Mouse (Mus musculus): Measurements from ENCODE around the gene Grb10.

The Grb10 gene

DNA sequence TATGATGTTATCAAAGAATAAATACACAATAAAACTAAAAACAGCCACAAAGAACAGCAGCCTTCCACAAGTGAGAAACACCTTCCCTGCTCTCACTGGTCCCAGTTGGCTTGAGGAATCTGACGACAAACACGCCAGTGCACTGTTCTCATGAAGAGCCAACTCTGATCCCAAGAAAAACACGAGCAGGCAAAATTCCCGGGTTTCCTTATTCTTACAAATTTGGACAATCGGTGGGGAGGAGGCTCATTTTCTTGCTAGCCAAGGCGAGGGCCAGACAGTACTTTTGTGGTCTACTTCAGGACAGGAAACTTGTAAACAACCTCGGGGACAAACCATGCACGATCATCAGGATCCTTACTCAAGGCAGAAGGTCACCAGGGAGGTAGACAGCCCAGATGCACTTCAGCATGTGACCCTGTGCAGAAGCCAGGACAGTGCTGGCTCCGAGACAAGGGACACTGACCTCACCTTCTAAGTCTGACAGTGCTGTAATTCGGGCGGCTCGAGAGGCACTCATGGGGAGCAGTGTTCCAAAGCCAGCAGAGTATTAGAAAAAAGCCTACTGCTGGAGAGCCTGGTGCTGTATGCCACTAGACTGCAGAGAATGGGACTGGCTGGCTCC lies 72.9 kb downstream of the Grb10 start:
- DNase-seq, result peak; percentile 36

DNA sequence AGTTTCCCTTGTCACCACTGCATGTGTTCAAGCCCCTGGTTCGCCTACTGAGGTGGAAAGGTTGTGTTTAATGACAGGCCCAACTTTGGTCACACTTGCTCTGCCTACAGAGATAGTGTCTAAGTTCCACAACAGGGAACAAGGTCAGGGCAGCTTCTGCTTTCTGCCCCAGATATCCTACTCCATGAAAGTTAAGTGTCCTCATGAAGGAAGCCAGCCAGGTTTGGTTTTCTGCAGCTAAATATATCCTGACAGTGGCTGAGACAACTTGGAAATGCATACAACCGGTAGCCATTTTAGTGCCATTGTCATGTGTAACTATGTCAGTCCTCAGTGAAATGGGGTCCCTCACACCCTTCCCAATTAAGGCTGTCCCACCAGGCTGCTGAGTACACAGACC lies 73.8 kb downstream of the Grb10 start:
- no peak for DNase-seq

DNA sequence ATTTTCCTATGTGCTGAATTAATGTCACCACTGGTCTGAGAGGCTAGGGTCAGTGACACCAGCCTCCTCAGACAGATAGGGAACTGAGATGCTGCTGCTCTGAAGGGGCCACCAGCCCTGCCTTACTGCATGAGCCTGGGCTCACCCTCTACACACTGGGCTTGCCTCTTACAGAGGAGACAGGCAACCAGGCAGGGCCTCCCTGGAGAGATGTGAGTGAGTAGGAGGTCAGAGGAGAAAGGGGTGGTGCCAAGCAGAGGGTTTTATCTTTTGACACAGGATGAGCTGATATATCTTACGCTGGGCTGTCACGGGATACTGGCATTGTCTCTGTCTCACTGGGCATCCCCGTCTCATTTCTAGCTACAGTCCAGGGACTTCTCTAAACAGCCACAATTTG lies 74.9 kb downstream of the Grb10 start:
- no peak for DNase-seq

DNA sequence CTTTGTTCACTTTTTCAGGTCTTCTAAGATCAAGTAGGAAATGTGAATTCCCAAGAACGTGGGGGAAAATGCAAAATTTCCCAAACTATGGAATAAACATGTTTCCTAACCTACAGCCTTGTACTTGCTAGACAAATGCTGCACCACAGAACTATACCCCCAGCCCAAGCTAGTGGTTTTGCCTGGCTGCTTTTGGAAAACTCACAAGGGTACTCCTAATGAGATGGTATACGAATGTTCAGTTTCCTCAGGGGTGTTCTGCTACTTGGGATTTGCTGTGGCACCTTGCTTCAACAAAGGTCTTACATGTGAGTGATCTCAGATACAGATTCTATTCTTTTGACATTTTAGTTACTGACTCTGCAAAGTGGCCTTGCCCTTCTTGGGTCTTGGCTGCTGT lies 75.4 kb downstream of the Grb10 start:
- no peak for DNase-seq

DNA sequence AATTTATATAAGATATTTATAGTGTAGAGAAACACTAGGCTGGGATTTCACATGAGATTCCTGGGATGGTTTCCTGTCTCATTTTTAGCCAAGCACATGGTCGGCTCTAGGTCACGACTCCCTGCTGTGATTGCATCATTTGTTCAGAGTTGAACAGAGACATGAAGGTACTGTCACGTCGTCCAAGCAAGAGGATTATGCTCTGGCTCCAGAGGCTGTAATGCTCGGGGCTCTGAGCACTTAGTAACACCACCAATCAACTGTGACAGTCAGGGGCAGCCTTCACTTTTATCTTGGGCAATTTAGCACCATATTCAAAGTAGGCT lies 75.9 kb downstream of the Grb10 start:
- DNase-seq, result no peak

DNA sequence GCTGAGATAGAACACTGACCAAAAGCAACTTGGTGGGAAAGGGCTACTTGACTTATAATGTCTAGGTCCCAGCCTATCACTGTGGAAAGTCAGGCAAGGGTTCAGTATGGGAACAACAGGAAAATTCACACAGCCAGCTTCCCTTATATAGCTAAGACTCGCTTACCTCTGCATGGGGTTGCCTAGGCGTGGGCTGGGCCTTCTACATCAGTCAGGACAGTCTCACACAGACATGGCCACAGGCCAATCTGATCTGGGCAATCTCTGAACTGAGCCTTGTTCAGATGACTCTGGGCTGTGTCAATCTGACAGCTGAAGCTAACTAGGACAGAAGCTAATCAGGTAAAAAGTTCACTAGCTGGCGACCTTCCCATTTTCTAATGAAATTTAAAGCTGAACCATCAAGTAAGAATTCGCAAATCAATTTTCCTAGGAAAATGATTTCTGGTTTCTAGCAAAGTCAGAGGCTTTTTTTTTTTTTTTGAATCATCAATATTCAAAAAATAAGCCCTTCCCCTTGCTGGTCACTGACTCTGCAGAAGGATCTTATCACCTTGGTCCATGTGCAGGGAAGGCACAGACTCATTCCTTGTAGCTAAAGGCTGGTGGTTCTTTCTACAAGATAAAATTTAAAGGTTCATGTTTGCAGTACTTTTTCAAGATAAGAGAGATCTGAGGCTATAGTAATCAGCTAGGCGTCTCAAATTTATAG lies 76.4 kb downstream of the Grb10 start:
- no peak for DNase-seq

DNA sequence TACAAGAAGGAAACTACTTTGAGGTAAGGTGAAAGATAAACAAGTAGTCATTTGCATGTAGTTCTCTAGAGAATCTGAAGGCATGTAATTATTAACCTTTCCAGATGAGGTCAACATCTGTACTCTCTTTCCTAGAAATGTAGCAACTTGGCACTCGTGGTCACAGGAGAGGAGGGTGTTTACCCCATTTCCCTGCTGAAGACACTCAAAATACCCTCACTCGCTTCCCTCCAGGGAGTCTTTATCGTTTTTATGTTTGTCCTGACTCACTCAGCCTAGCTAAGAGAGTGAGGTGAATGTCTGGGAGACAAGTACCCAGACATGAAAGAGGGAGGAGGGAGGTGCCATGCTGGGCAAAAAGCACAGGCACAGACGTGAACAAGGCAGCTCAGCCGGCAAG lies 77.6 kb downstream of the Grb10 start:
- no peak for DNase-seq

DNA sequence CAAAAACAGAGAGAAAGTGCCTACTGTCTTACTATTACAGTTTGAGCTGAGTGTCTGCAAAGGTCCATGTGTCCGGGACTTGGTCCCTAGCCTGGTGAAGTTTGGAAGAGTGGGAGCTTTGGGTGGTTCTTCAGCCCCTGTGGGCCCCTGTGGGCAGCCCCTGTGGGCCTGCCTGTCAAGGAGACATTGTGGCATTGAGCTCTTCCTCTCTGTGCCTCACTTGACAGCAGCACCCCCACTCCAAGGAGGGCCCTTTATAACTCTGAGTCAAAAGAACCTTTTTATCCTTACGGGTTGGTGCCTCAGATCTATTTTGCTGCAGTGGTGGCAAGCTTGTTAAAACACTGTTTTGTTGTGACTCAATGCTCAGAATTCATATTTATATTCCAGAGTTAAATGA lies 78.3 kb downstream of the Grb10 start:
- DNase-seq, result no peak

DNA sequence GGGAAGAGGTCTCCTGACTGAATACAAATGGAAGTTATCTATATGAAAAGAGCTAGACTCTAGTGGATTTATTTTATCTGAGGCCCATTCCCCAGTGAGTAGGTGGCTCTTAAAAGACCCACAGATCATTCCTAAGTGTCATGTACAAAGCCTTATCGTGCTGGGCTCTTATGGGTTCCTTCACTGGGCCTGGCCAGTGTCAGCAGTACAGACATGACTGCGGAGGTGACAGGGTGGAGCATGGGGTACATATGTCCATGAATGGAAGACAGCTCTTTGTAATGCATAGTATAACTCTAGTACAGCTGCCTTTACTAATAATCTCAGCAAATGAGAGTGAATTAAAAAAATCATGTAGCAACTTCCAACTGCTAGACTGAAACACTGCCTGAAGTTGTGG lies 80.0 kb downstream of the Grb10 start:
- DNase-seq, result no peak

DNA sequence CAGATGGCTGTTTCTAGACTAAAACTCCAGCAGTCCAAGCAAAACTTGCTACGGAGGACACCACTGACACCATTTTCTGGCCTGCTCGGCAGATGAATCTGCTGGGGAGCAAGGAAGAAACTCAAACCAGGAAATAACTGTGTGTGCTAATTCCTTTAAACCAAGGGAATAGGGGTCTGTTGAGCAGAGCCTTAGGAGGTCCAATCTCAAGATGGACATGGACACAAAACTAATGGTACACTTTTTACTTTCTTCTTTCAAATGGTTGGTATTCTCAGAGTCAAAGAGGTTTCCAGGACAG lies 80.5 kb downstream of the Grb10 start:
- no peak for DNase-seq

DNA sequence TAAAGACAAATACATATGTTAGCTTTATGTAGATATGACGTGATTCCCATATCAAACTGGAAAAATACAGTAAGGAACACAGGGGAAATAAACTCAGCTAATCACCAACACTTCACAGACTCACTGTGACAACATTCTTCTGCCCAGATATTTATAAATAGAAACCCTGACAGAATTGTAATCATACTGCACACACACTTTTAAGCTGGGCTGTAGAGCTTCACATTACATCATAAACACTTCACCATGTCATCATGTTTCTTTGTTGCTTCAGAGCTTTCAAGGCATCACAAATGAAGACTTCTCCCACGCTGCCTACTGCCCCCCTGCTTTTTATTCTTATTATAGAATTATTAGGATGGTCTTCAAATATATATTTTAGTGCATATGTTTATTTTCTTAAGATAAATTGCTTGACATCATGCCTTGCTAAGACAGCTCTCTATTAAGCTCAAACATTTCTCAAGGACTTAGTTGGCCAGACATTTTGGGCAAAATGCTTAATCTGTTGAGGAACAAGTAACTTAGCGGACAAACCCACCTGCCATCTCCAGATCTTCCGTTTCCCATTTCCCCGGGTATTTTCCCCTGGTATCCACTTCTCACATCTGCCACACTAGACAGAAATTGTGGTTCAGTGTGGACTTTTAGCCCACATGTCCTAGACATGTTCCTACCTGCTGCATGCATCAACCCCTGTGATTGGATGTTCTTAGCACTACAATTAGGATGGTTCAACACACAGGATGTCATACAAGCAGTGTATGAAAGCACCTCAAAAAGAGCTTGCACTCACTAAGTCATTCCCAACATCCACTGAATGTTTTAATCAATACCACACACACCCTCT lies 81.0 kb downstream of the Grb10 start:
- DNase-seq, result no peak

DNA sequence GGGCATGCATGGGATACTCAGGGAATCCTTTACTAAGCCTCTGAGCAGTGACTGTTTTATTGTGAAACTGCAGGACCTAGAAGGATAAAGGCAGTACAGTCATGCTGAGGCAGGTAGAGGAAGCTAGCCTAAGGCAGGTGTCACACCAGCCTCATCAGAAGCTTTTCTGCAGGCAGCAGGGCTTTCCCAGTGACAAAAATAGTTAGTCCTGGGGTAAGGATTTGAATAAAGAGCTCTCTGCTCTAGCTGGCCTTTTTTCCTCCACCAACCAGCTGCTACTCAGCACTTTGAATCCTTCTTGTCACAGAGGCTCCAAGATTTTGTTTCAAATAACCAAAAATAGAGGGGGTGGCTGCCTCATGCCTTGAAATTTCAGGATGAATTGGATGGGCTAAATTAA lies 82.7 kb downstream of the Grb10 start:
- DNase-seq, result no peak

DNA sequence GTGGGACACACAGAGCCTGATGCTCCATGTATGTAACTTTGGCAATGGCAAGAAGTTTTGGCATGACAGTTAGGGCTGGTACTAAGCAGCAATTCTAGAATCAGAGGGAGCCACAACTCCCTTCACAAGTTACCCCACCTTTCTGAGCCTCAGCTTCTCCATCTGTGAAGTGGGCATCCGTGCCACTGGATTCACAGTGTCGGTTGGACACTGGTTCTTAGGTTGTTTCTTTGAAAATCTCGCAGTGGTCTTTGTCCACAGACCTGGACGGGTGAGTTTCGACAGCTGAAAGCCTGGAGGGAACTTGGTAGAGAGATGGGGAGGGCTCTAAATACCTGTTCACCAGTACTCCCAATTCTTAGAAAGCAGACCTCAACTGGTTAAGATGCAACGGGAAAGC lies 83.9 kb downstream of the Grb10 start:
- no peak for DNase-seq

DNA sequence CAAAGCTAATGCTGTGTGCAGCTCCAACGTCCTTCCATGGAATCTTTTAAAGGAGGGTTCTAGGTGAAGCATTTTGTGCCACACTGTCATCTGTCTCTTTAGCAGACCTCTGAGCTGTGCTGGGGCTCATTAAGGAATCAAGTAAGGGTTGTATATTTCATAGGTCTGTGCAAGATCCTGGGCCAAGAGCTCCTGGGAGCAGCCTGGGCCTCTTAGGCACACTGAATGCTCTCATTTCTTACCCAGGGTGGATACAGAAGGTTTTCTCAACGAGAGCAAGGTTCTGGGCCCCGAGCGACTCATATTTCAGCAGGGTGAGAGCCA lies 84.4 kb downstream of the Grb10 start:
- no peak for DNase-seq

DNA sequence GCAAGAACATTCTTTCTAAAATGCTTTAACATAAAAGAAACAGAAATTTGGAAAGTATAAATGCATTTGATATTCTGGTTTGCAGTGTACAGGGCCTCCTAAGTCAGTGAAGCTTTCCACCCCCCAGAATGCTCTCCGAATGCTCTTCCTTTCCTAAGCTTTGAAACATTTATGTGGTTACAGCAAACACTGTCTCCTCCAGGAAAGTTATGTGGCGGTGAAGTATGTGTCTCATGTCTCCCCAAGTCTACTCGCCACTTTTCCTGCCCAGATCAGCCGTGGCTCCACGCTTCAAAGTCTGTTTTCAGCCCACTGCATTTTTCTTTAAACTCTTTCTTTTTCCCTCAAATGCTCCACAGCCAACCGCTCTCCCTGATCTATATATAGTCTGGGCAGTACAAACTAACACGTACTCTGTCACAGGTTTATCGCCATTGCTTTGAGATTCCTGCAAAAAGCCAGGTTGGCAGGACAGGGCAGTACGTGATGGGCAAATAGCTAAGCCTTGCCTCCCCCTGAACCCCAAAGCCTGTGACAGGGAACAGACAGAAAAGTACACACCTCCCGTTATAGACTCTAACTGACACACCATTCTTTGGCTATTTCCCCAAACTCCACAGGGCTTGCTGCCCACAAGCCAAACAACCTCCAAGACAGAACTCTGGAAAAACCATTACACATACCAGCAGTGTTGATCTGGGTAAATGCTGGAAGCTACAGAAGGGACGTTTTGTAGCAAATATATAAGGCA lies 84.9 kb downstream of the Grb10 start:
- no peak for DNase-seq

DNA sequence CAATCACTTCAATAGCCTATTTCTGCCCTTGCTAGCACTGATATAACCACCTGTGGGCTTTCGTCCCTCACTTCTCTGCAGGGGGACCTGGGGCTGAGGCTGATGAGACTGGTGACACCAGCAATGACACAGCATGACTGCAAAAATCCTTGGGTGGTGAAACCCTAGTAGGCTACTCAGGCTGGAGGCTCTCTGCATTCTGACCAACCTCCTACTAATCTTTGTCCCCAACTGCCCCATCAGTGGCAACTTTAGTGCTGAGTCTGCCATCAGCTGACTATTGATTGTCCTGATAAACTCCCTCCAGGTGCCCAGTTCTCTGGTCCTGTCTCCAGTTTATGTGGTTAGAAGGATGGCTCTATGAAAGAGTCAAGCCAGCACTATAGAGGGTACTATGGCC lies 85.9 kb downstream of the Grb10 start:
- no peak for DNase-seq

DNA sequence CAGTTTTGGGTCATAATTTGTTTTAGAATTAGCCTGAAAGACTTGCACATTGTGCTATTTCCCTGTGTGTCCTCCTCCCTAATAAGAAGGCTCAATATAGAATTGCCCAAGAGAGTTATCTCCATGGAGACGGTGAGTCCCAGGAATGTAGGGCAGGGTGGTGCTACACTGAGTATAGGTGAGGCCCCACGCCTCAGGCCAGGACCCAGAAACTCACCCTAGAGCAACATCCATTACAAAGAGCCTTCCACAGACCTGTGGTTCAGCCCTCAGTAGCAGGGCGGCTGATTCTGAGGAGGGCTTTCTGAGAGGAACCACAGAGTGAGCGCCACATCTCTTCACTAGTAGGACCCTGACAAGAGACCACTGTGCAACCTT lies 89.5 kb downstream of the Grb10 start:
- no peak for DNase-seq

DNA sequence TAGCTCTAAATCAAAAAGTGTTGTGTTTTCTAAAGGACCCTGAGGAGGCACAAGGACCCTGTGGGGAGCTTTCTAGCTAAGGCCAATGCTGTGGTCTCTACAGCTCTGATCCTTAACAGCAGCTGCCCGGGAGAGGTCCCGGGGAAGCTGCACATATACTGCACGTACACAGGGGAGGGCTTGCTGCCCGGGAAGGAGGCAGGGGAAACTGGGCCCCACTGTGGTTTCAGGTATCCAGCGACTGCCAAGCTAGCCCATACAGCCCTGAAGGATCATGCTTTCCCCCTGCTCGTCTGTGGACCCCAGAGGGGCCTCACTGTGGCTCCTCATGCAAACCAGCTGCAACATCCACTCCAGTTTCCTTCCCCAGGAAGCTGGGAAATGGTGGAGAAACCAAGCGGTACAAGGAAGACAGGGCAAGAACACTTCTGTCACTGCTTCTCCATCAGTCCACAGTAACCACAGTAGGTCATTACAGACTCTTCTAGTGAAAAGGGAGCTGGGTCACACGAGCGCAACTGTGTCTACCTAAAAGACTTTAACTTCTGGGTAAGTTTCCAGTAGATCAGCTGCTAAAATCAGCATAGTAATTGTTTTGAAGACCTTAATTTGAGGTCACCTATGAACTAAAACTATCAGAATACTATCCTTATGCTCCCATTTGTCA lies 90.0 kb downstream of the Grb10 start:
- no peak for DNase-seq

DNA sequence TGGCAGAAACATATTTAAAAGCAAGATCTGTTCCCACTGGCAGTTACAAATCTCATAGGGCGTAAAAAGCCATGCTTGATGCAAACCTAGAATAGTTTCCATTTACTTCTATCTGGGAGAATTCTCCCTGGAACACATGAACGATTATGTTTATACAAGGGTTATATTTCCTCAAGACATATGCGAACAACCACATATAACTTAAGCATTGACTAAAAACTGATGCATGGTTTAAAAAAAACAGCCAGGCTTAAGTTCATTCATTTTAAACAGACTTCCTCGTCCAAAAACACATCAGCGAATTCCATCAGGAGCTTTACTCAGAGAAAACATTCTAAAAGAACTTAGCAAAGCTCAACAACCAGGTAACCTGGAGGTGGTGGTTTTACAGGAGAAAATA lies 90.6 kb downstream of the Grb10 start:
- DNase-seq, result no peak

DNA sequence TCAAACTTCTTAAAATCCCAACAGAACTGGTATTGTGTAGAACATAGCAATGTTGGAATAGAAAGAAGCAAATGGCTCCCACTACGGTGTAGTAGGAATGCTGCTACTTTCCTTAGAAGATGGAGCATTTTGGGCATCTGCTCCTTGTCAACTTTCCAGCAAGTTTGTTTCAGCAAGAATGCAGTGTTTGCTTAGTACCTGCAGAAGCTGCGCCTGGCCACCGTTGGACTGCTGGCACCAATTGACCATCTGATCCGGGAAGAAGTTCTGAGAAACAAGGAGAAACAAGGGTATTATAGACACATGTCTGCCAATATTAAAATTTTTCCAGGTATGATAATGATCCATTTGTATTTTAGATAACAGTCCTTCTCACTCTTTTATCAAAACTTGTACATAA lies 92.7 kb downstream of the Grb10 start:
- DNase-seq, result no peak

DNA sequence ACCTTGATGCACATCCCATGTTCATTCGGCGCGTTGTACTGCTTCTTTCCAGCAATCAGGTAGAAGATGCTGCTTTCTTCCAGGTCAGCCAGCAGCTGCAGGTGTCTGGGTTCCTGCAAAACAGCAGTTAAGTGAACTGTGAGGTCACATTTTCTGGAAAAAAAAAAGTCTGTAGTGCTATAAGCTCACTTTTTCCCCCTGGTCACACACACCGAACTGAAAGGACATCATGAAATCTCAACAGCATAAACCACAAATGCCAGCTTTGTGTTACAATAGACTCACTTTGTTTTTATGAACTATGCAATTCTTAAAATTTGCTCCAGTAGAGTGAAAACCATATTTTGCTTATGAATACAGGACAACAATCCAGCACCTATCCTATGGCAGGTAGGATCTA lies 93.7 kb downstream of the Grb10 start:
- DNase-seq, result no peak

DNA sequence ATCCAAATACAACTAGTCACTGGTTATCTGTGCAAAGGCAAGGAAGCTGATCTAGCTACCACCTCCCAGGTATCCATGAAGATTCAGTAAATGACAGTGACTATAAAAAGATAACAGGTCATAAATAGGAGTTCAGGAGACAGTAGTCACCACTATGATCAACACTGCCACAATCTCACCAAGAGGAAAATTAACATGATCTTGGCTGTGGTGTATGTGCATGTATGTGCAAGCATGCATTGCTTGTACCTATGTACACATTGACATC lies 94.5 kb downstream of the Grb10 start:
- DNase-seq, result no peak

DNA sequence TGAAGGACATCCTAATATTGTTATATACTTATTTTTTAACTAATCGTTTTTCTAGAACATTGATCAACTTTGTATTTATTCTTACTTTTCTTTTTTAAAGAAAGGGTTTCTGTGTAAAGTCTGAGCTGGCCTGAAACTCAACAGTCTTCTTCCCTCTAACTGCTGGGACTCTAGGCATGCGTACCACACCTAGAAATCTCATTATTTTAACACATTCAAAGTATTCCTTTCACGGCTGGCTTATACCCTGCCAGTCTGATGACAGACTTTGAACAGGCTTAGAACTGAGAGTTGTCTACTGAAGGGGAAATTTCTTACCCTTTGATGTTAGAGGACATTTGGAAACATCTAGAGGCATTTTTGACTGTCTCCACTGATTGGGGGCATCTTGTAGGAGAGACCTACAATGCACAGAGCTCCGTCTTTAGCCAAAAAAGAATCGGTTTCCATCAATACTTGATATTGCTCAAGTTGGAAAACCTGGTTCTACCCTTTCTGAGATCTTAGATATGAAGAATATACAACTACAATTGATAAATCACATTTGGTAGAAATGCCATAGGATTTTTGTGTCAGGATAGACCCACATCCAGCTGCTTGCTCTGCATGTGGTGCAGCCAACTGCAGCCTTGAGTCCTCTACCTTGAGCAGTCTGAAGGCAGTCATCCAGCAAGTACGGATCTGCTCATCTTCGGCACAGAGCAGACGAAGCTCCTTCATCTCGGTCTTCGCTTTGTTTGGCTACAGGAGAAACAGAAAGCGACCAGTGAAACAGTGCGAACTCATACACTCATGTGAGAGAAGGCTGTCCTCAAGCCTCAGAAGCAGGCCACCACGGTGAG lies 95.0 kb downstream of the Grb10 start:
- DNase-seq, result no peak
